Mouse (Mus musculus): ENCODE measurements around the gene Enpp6.

GRCm38 (mm10) chr8:47037405-47037804, 50.7 kb downstream of the Enpp6 start:
- TF ChIP-seq POLR2A (IDR thresholded peaks at IDR 0.05; ENCODE audit: insufficient read length, low read depth), result no peak
- no peak for TF ChIP-seq TCF12 (IDR thresholded peaks at IDR 0.05; ENCODE audit: insufficient read depth, poor library complexity, severe bottlenecking)
- TF ChIP-seq REST (IDR thresholded peaks at IDR 0.05; ENCODE audit: insufficient read depth, insufficient read length), result no peak
- TF ChIP-seq MAX (IDR thresholded peaks at IDR 0.05; ENCODE audit: low read depth), result no peak
- no peak for TF ChIP-seq MYOG (IDR thresholded peaks at IDR 0.05; ENCODE audit: control insufficient read depth in 1 of 3, insufficient read depth in 1 of 3, insufficient read length in 2 of 3, low read depth in 2 of 3)

Measured in myocyte (in vitro differentiated cells).